Mouse (Mus musculus) thymus, postnatal 0 days (tissue): ENCODE results near the gene Exoc3. TPM values are rescaled to one million over a fixed set of nuclear protein-coding genes. Genes with fewer than 3 reads are reported as not detected.

Source experiments
- DNase-seq: peaks from one replicate; pipeline ENCODE4 v3.0.0-alpha.2; 2015; ENCODE audit warnings: low spot score
- polyA plus RNA-seq: library from polyadenylated mRNA; unstranded; fragments of >200 nt; fragmentation: Nextera tagmentation; extraction: Ambion mirVana; gene quantifications from 2 replicates; pipeline ENCODE4 v1.2.1, GENCODE M21; 2015

Exoc3 gene
- polyA plus RNA-seq, 1 experiment from 2014 or later, result 62.2 TPM

- DNase-seq, result no peak
Observed at GRCm38 (mm10) chr13:74140793-74141192, 67.7 kb downstream of the Exoc3 start.

DNA sequence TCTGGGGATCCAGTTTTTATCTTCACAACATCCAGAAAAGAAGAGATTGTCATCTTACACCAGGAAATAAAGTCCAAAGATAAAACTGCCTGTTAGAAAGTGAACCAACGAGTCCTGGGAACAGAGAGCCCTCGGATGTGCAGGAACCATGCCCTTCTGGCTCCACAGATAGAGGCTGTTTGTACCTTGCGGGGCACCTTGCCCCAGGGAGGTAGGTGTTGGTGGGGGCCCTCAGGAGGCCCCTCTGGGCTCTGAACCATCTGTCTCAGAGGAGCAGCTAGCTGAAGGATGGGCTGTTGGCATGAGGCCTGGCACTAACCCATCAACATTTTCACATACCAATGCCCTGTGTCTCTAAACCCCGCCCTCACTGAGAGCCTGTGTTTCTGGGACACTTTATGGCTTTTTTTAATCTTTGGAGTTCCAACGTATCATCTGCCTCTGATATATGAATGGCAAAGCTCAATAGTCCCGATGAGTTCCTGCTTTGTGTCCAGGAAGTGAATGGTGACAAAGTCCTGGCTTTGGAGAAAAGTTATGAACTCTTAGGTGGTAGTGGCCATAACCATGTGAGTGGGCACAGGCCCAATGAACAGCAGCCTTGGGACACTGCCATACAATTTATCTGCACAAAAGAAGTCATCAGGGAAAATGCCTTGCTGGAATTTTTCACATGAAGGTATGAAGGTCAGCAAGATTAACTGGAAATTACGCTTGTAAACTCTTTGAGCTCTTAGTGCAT is 69.5 kb downstream of the Exoc3 start:
- DNase-seq, result no peak

- DNase-seq, result no peak
Observed at GRCm38 (mm10) chr13:74129909-74130308, 78.6 kb downstream of the Exoc3 start.

DNA sequence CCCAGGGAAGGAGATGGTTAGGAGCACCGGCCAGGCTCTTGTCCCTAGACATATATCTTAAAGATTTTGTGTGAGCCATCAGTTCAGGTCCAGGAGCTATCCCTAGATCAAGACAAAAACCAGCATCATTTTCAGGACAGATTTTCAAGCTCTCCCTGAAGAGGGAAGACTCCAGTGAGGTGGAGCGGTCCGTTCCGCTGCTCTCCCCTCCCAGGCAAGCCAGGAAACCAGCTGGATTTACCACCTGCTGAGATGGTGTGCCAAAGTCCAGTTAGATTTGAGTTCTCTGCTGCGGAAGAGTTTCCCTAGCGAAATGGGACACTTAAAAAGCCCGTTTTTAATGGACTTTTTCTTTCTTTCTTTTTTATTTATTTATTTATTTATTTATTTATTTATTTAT is 81.0 kb downstream of the Exoc3 start:
- DNase-seq, result no peak

- no peak for DNase-seq
Observed at GRCm38 (mm10) chr13:74122632-74123031, 85.9 kb downstream of the Exoc3 start.

DNA sequence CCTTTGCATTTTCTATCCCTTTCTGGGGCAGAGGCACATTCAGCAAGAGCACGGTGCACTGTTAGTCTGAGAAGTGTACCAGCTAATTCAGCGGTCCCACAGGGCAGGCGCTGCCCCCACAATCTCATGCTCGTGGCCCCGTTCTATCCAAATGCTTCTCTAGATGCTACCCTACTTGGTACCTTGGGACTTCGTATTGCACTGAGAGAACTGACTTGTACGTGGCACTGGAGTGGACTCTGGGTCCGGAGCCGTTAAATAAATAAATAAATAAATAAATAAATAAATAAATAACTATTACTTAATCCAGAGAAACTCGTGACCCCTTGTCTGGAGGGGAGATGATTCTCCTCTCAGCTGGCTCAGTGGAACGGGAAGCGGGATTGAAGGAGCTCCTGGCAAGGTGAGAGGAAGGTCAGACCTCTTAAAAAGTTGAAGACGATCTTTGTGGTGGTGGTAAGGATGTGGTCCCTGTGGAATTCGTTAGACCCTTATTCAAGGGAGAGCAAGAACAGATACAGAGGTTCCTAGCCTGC is 86.7 kb downstream of the Exoc3 start:
- no peak for DNase-seq

DNA sequence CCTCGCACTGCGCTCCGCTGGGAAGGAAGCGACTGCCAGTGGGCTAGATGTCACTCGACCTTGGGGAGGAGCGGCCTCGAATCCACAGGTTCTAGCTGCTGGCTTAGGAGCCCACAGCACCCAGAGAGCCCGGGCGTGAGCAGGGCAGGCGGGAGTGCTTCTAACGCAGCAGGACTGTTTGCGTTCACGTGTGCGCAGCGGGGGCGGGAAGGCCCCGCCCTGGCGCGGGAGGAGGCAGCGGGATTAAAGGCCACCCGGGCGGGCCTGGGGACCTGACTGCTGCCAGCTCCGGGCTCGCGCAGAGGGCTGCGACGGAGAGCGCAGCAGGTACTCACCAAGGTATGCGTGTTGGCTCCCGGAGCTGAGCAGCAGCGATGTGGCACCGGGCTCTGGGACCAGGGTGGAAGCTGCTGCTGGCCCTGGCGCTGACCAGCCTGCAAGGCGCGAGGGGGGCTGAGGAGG is 87.4 kb downstream of the Exoc3 start, which contains the start of gene Slc9a3:
Gene Slc9a3 (plus strand): TSS at position 317 of the 462 bp plus-strand sequence.
- DNase-seq, result no peak

Other genes with a start within 250 kb of the Exoc3 start
- gene Zdhhc11, start 244.9 kb downstream of the Exoc3 start, polyA plus RNA-seq, result not detected in 2 replicates
- gene Tppp, start 199.3 kb downstream of the Exoc3 start, polyA plus RNA-seq, result 1.9 and 2.0 TPM in 2 replicates
- gene Cep72, start 146.4 kb downstream of the Exoc3 start, polyA plus RNA-seq, result 15.7 and 16.7 TPM in 2 replicates
- 0.03 and 0.05 TPM in 2 replicates for gene Slc9a3, start 87.3 kb downstream of the Exoc3 start, polyA plus RNA-seq
- gene Ahrr, start 83.6 kb upstream of the Exoc3 start, polyA plus RNA-seq, result 0.08 and 0.18 TPM in 2 replicates
- gene Pdcd6, start 108.8 kb upstream of the Exoc3 start, polyA plus RNA-seq, result 174 and 185 TPM in 2 replicates
- gene Sdha, start 141.5 kb upstream of the Exoc3 start, polyA plus RNA-seq, result 215 and 222 TPM in 2 replicates
- 34.5 and 38.2 TPM in 2 replicates for gene Ccdc127, start 141.6 kb upstream of the Exoc3 start, polyA plus RNA-seq
- gene Lrrc14b, start 155.3 kb upstream of the Exoc3 start, polyA plus RNA-seq, result not detected in 2 replicates
- 2.2 and 2.7 TPM in 2 replicates for gene Zfp72, start 182.1 kb upstream of the Exoc3 start, polyA plus RNA-seq
- 73.4 and 74.5 TPM in 2 replicates for gene Ftl1-ps1, start 191.0 kb upstream of the Exoc3 start, polyA plus RNA-seq